Mouse (Mus musculus): ENCODE data around the gene Fam168b. TPM values are rescaled to one million over a fixed set of nuclear protein-coding genes. Genes with fewer than 3 reads are reported as not detected.

Fam168b gene
- total RNA-seq (2015) (27.1 and 34.8 TPM in 2 replicates), total RNA-seq (2017) (51.7 and 52.5 TPM in 2 replicates)

DNA sequence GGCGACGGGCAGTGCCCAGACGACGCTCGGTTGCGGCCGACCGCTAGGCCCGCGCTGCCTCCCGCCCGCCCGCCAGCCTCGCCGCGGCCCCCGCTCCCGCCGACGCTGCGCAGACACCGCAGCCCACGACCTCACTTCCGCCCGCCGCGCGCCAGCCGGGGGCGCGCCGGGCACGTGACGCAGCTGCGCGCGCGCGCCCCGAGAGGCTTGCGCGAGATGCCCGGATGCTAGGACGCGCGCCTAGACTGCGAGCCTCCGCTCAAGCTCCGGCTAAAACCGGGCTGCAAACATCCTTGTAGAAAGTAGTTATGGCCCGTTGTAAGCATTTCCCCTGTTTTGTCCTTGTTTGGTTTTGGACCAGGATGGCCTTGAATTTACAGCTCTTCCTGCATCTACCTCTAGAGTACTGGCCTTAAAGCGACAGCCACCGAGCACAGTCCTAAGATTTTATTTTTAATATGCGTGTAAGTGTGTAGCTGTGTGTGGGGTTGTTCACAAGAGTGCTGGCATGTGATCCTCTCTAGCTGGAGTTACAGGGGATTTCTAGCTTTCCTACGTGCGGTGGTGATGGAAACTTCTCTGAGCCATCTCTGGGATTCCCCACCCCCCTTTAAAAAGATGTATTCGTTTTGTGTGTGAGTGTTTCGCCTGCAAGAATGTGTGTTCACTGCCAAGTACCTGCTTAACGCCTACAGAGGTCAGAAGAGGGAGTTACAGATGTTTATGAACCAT lies at the start of gene Fam168b:
Fam168b (minus strand) TSS at position 179 of the 732 bp plus-strand sequence.
- ATAC-seq (replicated peaks; ENCODE audit: poor library complexity): peak; percentile 73

DNA sequence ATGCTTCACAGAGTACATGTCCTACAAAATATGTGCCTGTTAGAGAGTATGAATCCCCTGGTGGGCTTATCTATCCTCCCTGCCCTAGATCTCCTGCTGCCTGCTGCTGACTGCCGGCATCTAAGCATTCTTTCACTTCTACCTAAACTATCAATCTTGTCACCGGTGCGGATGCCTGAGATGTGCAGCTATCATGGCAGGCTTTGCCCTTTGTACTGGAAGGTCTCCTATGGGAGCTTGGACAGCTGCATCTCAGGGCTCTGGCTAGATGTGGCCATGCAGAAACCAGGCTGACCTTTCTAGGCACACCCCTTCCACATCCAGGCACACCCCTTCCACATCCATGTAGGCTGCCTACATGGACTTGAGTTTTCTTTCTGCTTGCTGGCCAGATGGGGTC lies 49.6 kb upstream of the Fam168b start:
- ATAC-seq (replicated peaks; ENCODE audit: poor library complexity): no peak

DNA sequence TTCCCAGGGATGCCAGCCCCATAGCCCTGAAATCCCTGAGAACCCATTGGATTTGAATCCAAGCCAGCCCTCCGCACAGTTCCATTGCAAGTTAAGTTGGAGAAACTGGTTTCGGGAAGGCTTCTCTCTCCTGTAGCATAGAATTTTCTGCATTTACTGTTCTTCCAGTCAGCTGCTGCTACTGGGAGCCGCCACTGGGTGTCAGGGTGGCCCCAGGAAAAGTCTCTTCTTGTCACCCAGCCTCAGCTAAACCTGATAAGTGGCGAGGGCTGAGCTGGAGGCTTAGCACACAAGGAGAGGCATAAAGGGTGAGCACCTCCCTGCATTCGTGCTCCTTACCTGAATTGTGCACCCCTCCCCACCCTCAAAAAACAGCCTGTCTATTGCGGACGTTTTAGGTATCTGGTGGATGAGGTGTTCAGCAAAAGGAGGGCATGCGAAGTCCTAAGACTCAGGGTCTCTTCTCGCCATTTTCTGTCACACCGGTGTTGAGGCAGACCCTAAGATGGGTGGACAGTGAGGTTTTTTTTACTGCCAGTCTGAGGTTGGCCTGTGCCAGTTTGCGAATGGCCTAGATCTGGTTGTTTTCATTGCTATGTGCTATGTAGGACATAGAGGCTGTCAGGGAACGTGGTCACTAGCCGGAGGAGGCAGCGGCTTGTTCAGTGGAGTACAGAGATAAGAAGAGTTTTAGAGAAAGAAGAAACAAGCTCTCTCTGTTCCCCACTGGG lies 48.9 kb upstream of the Fam168b start:
- ATAC-seq (replicated peaks; ENCODE audit: poor library complexity): peak; percentile 76

DNA sequence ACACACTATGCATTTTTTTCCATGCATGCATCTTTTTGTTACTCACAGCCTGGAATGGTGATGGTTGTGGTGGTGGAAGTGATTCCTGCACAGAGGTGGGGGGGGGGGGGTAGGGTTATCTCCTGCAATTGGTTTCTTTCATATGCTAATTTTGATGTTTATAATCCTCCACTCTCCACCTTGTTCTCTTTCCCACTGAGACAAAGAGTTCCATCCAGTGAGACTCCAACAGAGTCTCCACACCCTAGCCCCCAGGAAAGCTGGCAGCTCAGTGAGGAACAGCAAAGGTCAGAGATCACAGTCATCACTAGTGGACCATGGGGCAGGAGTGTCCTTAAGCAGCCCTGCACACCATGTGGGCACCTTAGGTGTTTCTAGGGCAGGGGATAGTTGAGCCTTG lies 40.9 kb upstream of the Fam168b start:
- ATAC-seq (replicated peaks; ENCODE audit: poor library complexity): no peak

DNA sequence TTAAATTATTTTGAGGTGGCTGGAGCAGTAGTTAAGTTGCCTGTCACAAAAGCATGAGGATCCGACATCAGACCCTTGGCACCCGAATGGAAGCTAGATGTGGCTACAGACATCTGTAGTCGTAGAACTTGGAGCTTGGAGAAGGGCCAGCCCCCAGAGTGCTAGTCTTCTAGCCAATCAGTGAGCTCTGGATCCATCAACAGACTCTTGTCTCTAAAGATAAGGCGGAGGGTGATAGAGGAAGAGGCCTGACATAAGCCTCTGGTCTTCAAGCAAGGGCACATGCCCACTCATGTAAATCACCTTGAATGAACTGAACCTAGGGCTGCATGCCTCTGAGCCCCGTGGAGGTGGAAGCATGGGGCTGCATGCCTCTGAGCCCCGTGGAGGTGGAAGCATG lies 36.7 kb upstream of the Fam168b start:
- ATAC-seq (replicated peaks; ENCODE audit: poor library complexity): no peak

DNA sequence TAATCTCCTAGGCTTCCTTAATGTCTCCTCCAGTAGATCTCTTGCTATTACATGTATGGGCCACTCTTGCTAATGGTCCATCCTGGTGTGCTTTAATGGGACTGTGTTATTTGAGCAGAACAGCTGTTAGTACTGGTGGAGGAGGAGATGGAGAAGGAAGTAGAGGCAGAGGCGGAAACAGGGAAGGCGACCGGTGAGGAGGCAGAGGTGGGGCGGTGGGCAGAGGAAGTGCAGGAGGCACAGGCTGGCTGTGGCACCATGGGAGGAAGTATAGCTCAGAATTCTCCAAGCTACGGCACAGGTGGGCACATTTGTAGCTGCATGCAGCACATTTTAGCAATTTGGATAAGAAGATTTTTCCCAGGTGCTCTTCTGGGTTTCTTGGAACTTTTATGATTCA lies 30.7 kb upstream of the Fam168b start:
- ATAC-seq (replicated peaks; ENCODE audit: poor library complexity): no peak

DNA sequence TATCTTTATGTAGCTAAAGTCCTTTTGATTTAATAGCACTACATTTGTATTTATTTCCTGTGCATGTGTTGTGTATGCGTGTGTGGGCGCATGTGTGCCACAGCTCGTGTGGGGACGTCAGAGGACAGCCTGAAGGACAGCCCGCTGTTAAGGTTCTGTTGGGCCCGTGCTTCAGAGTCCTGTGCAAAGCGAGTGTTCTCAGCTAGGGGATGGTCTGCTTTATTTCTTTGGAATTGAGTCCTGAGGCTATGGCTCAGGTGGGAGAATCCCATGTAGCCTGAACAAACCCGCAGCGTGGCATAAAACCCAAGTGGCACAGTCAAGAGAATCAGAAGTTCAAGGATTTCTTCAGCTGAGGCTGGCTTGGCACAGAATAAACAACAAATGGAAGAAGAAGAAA lies 28.3 kb upstream of the Fam168b start:
- no peak for ATAC-seq (replicated peaks; ENCODE audit: poor library complexity)

DNA sequence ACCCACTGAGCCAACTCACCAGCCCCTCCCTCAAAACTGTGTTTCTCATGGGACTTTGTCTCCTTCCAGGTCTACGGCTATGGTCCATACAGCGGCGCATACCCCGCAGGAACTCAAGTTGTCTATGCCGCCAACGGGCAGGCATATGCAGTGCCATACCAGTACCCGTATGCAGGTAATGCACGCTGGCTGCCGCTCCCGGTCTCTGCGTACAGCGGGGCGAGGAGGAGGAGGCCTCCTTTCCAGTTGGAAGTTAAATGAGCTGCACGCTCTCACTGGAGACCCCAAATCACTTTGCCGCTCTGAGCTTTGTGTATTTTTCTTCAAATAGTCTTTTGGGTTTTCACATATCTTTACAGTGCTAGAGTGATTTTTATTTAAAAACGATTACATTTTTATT lies 26.4 kb upstream of the Fam168b start:
- ATAC-seq (replicated peaks; ENCODE audit: poor library complexity): no peak

DNA sequence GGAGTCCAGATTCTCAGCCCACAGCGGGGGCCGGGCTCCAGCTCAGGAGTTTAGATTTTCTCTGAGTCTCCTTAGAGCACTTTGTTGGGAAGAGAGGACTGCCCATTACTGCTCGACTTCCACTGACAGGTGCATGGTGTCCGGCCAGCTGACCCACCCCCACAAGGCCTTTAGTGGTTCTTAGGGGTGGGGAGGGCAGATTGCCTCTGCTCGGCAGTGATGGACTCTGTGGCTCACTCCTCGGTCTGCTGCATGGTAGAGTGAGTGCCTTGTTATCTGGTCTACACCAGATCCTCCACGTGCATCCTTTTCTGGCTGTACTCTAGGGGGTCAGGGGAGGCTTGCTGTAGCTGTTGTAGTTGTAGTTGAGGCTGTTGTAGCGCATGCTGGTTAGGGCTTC lies 25.5 kb upstream of the Fam168b start:
- ATAC-seq (replicated peaks; ENCODE audit: poor library complexity): no peak

DNA sequence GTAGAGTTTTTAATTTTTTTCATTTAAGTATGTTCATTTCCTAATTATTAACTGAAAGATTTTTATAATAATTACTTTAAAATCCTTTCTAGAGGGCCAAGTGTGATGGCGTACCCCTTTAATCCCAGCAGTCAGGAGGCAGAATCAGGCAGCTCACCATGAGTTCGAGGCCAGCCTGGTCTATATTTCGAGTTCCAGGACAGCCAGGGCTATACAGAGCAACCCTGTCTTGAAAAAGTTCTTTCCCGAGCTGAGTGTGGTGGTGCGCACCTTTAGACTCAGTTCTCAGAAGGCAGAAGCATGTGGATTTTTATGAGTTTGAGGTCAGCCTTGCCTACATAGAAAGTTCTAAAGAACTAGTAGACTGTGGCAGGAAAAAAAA lies 24.7 kb upstream of the Fam168b start:
- ATAC-seq (replicated peaks; ENCODE audit: poor library complexity): no peak

DNA sequence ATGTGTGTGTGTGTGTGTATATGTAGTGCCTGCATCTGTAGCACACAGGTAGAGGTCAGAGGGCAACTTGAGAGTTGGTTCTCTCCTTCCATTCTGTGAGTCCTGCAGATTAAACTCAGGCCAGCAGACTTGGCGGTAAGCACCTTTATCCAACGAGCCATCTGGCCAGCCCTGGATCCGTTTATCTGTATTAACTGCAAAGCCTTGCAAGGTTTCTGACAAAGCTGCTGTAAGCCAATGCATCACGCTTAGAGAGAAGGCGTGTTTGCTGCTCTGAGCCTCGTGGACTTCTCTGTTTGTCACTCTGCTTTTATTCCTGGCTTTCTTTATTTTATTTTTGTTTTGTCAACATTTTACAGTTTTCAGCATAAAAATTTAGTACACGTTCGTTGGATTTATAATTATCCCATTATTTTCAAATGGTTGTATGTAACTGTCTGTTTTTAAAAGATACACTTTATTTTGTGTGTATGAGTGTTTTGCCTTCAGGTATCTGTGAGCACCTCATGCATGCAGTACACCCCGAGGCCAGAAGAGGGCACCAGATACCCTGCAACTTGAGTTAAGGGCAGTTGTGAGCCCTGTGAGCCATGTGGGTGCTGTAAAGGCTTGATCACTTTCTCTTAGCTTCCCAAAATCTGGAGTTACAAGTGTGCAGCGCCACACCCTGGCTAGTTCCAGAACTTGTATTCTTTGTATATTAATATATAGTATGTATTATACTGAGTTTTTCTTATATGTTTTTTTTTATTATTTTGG lies 24.1 kb upstream of the Fam168b start:
- peak; percentile 98 for ATAC-seq (replicated peaks; ENCODE audit: poor library complexity)

DNA sequence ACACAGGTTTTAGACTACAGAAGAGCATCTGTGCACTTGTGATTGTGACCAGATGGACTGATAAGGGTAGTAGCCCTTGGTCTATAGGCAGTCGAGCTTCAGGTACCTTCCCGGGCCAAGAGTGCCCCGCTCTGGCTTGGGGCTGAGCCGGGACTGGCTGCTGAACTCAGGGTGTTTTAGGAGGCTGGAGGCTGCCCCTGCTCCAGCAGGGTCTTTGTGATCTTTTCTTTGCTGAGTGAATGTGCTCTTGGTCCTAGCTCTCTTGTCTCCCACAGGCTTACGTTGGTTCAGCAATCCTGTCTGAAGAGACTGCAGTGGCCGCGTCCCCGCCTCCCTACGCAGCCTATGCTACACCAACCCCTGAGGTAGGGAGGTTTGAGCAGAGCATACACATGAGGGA lies 23.0 kb upstream of the Fam168b start:
- no peak for ATAC-seq (replicated peaks; ENCODE audit: poor library complexity)

DNA sequence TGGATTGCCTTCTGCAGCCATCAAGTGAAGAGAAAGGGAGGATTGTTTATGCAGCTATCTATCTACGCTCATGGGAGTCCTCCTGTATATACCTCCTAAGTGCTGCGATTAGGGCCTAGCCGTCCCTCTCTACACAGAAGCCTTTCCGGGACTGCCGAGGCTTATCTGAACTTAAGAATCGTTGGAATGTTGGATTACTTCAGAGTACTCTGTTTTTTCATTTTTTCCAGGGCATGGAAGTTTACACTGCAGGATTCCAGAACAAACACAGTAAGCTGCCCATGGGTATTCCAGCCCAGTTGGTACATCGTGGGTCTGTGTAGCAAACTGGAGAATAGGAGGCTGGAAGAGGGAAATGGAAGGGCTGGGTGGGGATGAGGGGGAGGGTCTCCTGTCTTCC lies 21.4 kb upstream of the Fam168b start:
- ATAC-seq (replicated peaks; ENCODE audit: poor library complexity): no peak

DNA sequence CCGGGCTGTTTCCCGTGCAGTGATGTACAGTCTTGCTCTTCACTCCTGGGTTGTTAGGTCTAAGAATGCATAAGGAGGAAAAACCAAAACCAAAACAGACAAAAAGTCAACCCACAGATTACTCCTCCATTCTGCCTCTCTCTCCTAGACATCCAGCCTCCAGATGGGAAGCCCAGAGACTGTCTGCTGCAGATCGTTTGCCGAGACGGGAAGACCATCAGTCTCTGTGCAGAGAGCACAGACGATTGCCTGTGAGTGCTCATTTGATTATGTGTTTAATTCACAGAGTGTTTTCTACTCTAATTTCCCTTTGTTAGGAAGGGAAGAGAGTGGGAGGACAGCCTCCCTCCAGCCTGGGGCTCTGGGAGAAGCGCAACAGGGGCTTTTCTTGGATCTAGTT lies 20.5 kb upstream of the Fam168b start:
- no peak for ATAC-seq (replicated peaks; ENCODE audit: poor library complexity)

DNA sequence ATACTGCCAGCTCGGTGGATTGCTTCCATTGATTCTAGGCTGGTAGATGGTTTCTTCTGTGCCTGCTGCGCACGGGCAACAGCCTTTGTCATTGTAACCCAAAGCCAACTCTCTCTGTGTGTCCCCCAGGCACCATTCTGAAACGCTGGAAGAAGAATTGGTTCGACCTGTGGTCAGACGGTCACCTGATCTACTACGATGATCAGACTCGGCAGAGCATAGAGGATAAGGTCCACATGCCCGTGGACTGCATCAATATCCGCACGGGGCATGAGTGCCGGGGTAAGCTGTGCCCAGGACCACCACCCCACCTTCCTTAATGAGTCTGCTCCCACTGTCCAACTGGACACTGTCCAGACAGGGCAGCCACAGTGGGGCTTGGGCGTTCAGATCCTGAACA lies 20.0 kb upstream of the Fam168b start:
- no peak for ATAC-seq (replicated peaks; ENCODE audit: poor library complexity)

DNA sequence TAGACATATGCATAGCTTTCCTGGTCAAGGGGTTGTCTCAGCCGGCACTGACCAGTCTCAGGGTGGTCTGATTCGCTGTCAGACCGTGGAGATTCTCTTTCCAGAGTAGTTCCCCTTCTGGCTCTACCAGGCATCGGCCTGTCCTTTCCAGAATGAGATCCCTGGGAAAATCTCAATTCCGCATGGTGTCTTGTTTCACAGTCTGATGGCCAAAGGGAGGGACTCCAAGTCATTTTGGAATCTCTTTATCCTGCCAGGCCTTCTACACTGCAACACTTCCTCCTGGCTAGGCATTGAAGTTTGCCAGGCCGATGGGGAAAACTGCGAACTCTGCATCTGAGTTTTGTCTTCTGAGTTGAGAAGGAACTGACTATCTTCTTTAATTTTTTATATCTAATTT lies 17.3 kb upstream of the Fam168b start:
- ATAC-seq (replicated peaks; ENCODE audit: poor library complexity): no peak

DNA sequence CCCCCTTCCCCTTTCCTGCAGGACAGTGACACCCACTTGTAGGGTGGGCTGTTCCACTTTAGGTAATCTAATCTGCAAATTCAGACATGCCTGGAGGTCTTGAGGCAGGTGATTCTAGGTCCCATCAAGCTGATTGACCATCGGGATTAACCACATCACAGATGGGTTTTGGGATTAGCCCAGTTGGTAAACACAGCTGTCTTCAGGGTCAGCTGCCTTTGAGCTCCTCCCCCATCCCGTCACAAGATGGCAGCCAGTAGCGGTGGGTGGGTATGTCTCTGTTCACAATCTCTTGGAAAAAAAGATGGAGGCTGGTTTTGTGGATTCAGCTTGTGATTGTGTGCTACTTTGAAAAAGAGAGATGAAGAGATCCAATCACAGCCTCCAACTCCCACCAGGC lies 16.9 kb upstream of the Fam168b start:
- ATAC-seq (replicated peaks; ENCODE audit: poor library complexity): no peak

DNA sequence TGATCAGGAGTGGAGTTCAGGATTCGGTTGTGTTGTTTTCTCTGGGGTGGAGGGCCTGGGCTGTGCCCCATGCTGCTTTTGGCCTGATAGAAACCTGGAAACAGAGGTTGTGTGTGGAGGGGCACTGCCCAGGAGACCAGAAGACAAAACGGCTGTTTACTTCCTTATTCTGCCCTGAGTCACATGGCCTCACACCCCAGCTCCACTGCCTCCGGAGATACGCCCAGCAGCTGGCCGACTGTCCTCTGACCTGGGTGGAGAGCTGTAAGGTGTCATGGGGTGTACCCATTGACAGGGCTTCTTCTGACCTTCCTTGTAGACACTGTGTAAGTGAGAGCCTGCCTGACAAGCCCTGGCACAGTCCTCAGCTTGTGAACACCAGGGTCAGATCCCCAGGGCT lies 15.8 kb upstream of the Fam168b start:
- peak; percentile 90 for ATAC-seq (replicated peaks; ENCODE audit: poor library complexity)

DNA sequence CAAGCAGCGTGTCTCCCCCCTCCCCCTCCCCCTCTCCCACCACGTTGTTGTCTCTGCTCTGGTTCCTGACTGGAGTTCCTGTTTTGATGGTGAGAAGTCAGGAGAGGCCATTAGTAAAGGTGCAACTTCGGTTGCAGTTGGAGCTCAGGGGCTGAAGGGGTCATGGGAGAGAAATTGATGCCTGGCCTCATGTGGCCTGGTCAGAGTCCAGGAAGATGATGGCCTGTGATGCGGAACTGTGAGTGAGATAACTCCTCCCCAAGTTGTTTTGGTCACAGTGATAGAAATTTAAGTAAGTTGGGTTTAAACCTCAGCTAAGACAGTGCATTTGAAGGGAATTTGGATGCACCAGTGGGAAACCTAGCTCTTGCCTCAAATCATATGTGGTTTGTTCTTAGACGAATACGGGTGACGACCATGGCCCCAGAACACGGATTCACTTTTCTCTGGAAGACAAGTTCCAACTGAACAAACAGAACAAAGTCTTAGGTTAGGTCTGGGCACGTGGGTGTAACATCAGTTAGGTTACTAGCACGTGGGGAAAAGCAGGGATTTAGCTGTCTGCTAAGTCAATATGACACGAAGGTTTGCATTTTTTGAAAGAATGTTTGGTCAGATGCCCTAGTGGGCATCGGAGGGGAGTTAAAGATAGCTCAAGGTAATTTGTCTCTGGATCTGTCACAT lies 12.3 kb upstream of the Fam168b start:
- no peak for ATAC-seq (replicated peaks; ENCODE audit: poor library complexity)

DNA sequence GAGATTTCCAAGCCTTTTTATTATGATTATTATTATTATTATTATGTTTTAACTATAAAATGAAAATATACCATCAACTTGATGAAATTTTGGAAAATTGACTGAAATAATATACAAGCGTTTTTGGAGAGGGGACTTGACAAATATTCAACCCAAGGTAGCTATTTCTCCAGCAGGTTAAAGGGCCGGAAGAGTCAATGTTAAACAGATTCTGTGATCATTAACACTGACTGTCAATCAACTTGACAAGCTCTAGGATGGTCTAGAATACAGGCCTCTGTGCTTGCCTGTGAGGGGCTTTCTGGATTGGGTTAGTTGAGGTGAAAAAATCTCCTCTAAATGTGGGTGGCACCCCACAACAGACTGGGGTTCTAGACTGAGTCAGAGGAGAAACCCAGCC lies 10.9 kb upstream of the Fam168b start:
- ATAC-seq (replicated peaks; ENCODE audit: poor library complexity): no peak

DNA sequence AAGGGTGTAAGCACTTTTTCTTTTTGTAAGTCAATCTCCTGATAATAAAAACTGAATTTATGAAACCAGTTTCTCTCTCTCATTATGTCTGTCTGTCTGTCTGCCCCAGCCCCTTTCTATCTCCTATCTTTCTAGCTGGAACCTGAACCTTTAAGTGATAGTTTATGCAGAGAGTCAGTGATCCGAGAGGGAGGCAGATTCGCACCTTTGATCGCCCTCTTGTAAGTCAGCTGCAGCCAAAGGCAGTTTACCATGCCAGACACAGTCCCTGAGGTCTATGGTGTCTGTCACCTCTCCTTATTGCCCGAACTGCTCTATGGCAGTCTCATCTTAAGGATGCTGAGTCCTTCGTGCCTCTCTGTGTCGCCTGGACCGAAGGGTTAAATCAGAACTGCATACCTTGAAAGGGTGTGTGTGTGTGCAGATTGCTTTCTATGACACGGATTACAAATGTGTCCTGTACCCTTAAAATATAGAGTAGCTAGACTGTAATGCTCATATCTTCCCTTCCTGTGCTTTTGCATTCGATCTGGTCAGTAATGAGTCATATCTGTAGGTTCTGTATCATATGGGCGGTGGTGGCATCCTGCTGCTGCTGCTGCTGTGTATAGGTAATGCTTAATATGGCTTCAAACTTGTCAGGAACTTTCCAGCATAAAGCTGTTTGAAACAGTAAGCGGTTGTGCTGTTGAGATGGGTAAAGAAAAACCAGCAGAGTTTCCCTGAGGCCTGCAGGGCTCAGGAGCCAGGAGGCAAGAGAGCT lies 9.4 kb upstream of the Fam168b start:
- no peak for ATAC-seq (replicated peaks; ENCODE audit: poor library complexity)

All from megakaryocyte progenitor cell, adult 5-6 weeks (primary cell).